Mouse (Mus musculus): ENCODE measurements around the gene Cadm3.
A peak's percentile ranks its signal among the peaks of the same experiment; 100 is the strongest.

Cadm3 gene

GRCm38 (mm10) chr1:173367356-173368046 is at the start of gene Cadm3:
Cadm3 (minus strand) TSS chr1:173367695.
- no peak for DNase-seq

DNA sequence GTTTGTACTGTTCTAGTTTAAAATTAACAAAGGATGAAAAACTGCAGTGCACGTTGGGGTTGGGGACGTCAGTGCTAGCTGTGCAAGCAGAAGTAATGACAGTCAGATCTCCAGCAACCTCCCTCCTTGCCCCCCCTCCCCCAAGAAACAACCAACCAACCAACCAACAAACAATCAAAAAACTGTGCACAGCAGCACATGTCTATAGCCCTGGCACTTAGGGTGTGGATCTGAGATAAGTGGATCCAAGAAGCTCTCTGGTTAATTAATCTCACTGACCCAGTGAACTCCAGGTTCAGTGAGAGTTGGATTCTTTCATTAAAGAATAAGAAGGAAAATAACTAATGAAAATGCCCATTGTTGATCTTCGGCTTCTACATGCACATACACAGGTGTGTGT is 47.1 kb upstream of the Cadm3 start:
- DNase-seq: no peak

- DNase-seq: no peak
Observed at GRCm38 (mm10) chr1:173411863-173412262, 44.4 kb upstream of the Cadm3 start.

GRCm38 (mm10) chr1:173409066-173409465 is 41.6 kb upstream of the Cadm3 start:
- no peak for DNase-seq

DNA sequence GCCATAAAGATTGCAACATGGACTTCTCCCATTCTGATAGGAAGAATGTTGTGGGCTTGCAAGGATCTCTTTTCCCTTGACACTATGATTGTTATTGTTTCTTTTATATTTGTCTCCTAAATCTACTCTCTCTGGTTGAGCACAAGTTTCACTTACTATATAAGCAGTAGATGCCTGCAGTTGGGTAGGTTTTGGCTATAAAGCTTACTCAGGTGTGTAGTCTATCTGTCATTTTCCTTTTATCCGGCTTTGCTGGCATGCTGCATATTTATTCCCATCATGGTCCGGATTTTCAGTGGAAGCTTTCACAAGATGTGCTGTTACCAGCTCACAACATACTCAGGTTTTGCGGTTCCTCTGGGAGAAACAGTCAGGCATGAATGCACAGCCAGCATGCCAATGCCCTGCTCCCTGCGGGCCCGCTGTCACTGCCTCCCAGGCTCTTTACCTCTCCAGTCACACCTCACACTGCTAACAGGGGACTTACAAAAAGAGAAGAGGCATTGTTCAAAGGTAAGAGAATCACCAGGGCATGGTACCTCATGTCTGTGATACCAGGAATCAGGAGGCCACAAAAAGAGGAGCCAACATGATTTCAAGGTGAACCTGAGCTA is 37.3 kb upstream of the Cadm3 start:
- no peak for DNase-seq

- peak; percentile 63 for DNase-seq
Observed at GRCm38 (mm10) chr1:173398323-173398970, 31.0 kb upstream of the Cadm3 start.

DNA sequence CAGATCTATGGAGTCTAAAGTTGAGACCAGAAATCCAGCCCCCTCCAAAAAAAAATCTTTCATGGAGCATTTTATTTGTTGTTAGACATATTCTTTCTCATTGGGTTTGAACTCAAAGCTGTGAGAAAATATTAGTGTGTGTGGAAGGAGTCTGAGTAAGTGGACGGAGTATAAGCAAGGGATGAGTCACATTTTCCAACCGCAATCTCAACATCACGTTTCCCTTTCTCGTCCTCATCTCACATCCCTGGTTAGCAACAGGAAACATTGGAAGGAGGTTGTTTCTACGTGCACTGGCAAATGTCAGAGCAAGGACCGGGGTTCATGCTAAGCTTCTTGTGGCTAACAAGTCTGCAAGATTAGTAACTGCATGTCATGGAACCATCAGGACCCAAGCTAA is 24.3 kb upstream of the Cadm3 start:
- DNase-seq: no peak

GRCm38 (mm10) chr1:173389901-173390401 is 22.5 kb upstream of the Cadm3 start:
- no peak for DNase-seq

DNA sequence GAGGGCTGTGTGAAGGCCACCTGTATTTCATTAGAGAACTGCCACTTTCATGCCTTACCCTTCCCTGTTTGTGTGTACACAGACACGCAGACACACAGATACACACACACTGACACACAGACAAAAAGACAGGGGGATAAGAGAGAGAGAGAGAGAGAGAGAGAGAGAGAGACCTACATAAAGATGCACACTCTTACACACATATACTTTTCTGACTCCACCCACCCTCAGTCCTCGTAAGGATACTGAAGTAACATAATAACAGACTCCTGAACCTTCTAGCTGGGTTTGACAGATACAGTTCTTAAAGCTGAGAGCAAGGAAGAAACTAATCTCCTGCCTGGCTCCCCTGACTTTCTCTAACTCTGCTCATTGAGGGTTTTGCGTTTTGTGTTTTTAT is 21.9 kb upstream of the Cadm3 start:
- no peak for DNase-seq

DNA sequence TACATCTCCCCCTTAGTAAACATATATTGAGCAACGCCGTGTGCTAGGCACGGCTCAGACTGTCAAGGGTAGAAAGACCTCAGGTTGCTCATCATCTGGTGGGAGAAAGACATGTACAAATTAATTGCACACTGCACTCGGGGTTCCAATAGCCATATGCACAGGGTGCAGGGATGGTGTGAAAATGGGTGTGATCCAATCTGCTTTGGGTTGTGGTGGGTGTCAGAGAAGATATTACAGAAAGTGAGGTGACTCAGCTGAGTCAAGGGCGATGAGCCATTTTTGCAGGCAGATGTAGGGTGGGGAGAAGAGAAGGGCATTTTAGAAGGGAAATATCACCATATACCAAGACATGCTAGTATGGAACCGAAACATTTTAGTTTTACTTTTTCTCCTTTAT is 13.9 kb upstream of the Cadm3 start:
- no peak for DNase-seq

GRCm38 (mm10) chr1:173377380-173378112 is 10.1 kb upstream of the Cadm3 start:
- DNase-seq: peak; percentile 18

DNA sequence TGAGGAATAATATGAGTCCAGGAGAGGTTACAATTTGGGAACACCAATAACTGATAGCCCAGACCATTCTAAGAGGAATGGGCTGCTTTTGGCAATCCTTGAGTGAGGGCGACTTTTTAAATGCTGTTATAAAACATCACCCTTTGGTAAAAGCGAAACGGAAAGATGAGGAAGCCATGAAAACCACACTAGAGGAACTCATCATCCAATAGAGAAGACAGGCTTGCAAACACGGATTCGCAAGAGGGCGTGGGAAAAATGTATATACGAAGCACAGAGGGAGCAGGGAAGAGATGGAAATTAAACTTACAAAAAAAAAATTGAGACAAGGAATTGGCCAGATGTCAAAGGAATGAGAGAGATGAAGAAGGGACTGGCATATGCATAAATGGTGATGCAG is 6.5 kb upstream of the Cadm3 start:
- DNase-seq: no peak

GRCm38 (mm10) chr1:173371586-173371985 is 4.1 kb upstream of the Cadm3 start:
- no peak for DNase-seq

- DNase-seq: no peak
Observed at GRCm38 (mm10) chr1:173370456-173370855, 3.0 kb upstream of the Cadm3 start.

DNA sequence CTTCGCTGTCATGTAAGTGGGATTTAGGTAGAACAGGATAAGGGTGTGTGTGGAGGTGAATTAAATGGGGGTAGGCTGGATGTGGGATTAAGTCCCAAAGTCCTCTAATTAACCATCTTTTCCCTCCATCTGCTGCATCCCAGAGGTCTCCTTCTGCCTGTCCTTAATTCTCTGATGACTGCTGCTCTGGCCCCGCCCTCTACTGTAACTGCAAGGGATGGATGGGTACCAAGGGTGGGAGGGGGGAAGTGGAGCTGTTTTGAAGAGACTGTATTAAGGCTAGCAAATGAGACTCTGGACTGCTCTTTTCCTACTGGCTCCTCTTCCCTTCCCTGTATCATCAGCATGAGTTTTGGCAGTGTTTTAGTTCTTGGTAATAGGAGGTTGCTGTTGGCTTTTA is 2.1 kb upstream of the Cadm3 start:
- no peak for DNase-seq

DNA sequence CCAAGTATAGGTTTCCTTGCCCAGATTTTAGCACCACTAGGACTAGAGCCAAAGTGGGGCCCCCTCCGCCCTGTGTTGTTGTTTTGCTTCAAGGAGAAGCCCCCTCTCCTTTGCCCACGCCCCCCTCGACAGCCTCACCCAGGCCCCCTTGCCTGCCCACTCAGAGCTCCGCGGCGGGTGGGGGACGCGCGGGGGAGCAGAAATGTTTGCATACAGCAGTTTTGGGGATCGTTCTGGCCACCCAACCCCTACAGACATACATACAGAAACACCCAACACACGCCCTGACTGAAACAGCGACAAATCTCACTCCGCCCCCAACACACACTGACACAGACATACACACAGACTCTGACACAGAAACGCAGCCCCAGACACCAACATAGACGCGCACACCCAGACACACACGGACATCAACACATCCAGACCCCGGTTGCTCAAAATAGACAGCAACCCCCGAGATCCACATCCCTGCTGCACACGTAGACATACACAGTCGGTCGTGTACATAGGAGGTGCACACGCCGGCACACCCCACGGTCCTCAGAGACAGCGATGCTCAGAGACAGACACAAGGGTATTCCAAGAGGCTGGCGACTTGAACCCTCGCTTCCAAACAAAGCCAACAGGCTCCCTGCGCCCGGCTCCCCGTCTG is 667 bp downstream of the Cadm3 start:
- no peak for DNase-seq

- no peak for DNase-seq
Observed at GRCm38 (mm10) chr1:173365970-173366409, 1.5 kb downstream of the Cadm3 start.

DNA sequence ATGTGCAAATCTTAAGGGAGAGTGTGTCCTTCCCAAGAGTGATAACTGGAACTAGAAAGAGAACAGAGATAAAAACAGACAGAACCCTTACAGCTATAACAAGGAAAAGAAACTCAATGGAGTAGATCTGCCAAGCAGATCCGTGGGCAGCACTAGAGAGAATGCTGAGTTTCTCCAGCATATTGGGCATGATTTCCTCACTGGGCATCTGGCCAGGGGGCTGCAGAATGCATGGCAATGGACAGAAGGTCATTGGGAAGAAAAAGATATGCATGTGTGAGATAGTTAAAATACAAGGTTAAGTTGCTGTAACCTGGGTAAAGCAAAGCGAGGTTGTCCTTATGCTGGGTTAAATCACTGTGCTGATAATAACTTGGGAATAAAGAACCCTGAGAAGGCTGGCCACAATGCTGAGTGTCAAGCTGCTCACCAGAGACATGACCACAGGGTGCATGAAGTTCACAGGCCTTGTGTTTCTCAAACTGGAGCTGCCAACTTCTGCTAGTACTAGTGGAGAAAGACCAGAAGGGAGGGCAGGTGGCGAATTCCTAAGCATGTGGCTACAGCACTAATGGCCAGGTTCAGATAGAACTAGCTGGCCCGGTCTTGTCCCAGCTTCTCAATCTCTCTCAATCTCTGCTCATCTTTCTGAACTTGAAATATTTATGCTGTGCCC is 3.2 kb downstream of the Cadm3 start:
- no peak for DNase-seq

DNA sequence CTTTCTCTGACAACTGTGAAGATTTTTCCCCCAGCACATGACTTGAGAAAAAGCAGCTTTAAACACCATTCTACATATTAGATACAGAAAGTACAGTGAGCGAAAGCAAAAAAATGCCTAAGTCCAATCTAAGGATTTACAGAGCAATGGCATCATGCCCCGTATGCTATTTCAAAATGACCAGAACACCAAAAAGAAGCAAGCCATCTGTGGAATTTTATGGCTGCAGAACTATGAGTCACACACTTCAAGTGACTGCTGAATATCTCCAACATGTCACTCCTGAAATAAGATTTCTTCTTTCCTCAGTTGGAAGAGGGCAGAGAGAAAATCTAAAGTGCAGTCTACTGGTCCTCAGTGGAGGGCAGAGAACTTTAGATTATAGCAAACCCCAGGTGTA is 4.1 kb downstream of the Cadm3 start:
- no peak for DNase-seq

GRCm38 (mm10) chr1:173361651-173362050 is 5.8 kb downstream of the Cadm3 start:
- DNase-seq: peak; percentile 40

DNA sequence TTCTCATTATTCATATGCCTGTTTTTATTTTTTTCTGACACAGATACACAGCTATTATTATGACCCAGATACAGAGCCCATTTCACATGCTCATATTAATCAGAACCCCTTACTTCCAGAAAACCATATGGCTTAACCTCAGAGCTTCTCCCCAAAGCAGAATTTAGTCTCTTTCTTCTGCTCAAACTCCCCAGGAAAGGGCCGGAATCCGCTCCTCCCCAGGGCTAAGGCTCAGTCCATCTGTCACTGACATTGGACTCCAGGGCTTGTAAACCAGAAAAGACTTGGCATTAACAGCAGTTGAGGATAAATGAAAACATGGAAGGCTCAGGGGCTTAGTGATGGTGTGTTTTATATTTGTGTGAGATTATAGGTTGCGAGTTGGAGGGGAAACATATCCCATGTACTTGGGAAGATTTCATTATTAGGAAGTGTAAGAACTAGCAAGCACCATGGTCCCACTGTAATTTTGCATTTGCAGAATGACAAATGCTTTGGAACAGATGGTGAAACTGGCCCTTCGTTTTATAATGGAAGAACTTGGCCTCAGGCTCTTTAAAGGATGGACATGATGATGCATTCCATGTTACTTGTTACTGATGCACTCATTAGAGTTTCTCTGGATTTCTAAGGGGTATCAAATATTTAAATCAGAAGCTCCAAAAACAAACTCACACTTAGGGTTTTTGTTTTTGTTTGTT is 7.8 kb downstream of the Cadm3 start:
- DNase-seq: no peak

- no peak for DNase-seq
Observed at GRCm38 (mm10) chr1:173357799-173358198, 9.7 kb downstream of the Cadm3 start.
